Mouse (Mus musculus) hindbrain, embryonic 13.5 days (tissue): ENCODE measurements around the gene Siva1. TPM values are rescaled to one million over a fixed set of nuclear protein-coding genes. Genes with fewer than 3 reads are reported as not detected.

Source experiments
- microRNA-seq: library from miRNA; unstranded; fragments of <30 nt; microRNA quantifications from one replicate; pipeline ENCODE4, GENCODE M21; 2016
- polyA plus RNA-seq: library from polyadenylated mRNA; unstranded; fragments of >200 nt; fragmentation: Nextera tagmentation; extraction: Ambion mirVana; gene quantifications from 2 replicates; pipeline ENCODE4 v1.2.1, GENCODE M21; 2015

Siva1 gene
- polyA plus RNA-seq, 1 experiment from 2014 or later = 63.8 TPM

Small RNAs within 50 kb of the gene (microRNA-seq; reads per million reads assigned to microRNA genes)
- gene Mir6939 = 0.70 reads per million

Other genes starting within 250 kb of the Siva1 start
- gene A530016L24Rik, start 155.2 kb upstream of the Siva1 start, polyA plus RNA-seq = 0.12 TPM in 1 of 2 replicates, not detected in the other
- gene Tmem179, start 127.9 kb upstream of the Siva1 start, polyA plus RNA-seq = 40.8 and 44.4 TPM in 2 replicates
- gene Inf2, start 55.9 kb upstream of the Siva1 start, polyA plus RNA-seq = 1.1 and 1.6 TPM in 2 replicates
- 3.1 and 3.2 TPM in 2 replicates for gene Adssl1, start 24.6 kb upstream of the Siva1 start, polyA plus RNA-seq
- 60.8 and 64.5 TPM in 2 replicates for gene Akt1, start 30.2 kb downstream of the Siva1 start, polyA plus RNA-seq
- 3.6 and 4.6 TPM in 2 replicates for gene Zbtb42, start 34.1 kb downstream of the Siva1 start, polyA plus RNA-seq
- 24.2 and 24.9 TPM in 2 replicates for gene Cep170b, start 75.8 kb downstream of the Siva1 start, polyA plus RNA-seq
- 6.4 and 7.0 TPM in 2 replicates for gene Pld4, start 116.0 kb downstream of the Siva1 start, polyA plus RNA-seq
- 0.84 and 0.86 TPM in 2 replicates for gene Ahnak2, start 158.0 kb downstream of the Siva1 start, polyA plus RNA-seq
- 20.0 and 21.9 TPM in 2 replicates for gene Clba1, start 164.3 kb downstream of the Siva1 start, polyA plus RNA-seq
- gene Cdca4, start 184.7 kb downstream of the Siva1 start, polyA plus RNA-seq = 55.3 and 60.5 TPM in 2 replicates
- gene Gpr132, start 223.5 kb downstream of the Siva1 start, polyA plus RNA-seq = not detected in 2 replicates